Mouse (Mus musculus) lung, postnatal 14 days (tissue): ENCODE results near the gene Dnaaf3.
A peak's percentile ranks its signal among the peaks of the same experiment; 100 is the strongest.

Experiments used
- DNase-seq: peaks from one replicate; pipeline ENCODE4 v3.0.0; 2021

The Dnaaf3 gene

DNA sequence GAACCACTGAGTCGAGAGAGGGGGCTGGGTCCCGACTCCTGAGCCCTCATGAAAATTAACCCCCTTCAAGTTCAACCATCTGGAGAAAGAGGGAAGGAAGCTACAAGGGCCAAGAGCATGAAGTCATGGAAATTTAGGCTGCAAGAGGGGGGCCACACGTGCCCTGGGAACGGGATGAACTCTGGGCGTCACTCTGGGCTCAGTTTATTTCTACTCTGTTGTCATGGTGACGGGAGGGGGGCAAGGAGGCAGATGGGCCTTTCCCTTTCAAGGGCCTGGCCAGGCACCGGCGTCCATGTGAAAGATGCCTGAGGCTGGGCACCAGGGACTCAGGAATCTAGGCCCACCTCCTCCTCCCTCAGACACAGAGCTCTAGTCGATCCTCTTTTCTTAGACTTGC, 34.0 kb downstream of the Dnaaf3 start:
- peak; percentile 82 for DNase-seq

DNA sequence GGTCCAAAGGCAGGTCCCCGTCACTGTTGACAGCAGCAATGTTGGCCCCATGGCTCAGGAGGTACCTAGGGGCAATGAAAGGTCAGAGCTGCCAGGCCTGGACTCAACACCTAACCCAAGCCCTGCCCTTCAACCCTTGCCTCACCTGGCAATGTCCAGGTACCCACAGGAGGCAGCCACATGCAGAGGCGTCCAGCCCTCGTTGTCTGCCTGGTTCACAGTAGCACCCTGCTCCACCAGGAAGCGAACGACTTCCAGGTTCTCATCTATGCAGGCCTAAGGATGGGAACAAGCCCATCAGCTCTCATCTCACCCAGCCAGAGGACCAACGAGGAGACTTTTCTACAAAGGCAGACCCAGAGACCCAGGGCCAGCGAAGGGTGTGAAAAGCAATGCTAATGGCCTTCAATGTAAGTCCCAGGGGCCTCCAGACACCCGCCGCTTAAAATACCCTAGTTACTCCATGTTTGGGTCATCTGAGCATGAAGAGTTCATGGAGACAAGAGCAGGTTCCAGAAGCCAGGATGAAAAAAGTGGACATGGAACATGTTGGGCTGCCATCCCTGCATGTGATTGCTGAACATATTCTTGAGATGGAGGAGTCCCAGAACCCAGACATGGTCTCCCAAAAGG, 34.9 kb downstream of the Dnaaf3 start:
- no peak for DNase-seq

DNA sequence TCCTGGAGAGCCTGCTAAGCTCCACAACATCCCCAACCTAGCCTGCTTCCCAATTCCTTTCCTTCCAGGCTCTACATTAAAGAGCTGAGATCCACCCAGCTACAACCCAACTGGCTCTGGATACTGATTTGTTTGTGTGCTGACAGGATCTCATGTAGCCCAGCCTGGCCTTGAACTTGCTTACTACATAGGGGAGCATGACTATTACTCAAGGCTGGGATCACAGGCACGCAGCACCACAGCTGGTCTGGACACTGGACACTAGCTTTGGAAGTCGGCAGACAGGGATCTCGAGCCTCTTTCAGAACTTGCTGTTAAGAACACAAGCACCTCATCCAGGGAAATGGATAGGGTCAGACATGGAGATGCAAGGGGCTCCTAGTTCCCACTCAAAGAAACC, 35.8 kb downstream of the Dnaaf3 start:
- DNase-seq = no peak

DNA sequence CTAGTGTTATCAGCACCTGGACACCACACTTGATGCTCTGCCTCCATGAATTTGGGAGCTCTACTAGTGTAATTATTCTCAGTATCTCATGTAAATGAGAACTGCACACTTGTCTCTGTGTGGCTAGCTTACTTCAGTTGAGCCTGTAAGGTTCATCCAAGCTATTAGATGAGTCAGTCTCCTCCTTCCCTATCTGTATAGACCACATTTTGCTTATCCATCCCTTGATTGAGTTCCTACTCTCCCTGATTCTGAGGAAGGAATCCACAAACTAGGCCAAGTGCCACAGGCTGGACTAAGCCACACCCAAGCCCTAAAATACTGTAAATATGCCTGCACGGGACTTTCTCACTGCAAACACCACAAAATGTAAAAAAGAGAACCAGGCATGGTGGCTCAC, 38.3 kb downstream of the Dnaaf3 start:
- no peak for DNase-seq

DNA sequence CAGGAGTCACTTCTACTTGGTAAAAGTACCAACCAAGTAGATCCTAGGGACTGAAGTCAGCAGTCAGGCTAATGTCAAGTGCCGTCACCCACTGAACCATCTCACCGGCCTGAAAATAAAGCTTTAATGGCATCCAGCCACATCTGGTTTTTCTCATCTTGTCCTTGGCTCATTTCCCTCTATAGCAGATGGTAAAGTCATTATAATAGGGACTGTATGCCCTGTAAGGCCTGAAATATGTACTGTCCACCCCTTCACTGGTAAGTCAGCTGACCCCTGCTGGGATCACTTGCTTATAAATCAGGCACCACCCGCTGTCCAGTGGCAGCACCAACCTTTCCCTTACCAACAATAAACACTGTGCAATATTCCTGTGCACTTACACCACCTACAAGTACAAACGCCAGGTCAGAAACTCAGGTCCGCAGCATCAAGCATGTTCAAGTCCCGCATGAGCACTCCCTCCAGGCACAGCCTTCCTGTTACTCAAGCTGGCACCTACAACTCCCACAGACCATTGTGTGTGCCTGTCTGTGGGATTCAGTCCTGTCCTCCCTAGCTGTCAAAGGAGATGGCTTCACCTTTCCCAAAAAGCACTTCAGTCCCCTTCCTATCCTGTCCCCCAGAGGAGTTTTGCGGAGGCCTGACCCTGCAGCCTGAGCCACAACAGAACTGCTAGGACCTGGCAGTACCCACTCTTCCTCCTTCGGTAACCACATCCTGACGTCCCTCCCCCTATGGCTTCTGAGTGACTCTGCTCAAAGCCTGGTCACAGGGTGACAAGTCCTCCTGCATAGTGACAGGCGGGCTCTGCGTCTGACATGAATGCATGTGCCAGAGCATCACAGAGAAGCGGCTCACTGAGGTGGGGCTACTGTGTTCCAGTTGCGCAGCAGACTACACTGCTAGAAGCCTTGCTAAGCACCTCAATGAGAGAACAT, 39.7 kb downstream of the Dnaaf3 start:
- DNase-seq = no peak

DNA sequence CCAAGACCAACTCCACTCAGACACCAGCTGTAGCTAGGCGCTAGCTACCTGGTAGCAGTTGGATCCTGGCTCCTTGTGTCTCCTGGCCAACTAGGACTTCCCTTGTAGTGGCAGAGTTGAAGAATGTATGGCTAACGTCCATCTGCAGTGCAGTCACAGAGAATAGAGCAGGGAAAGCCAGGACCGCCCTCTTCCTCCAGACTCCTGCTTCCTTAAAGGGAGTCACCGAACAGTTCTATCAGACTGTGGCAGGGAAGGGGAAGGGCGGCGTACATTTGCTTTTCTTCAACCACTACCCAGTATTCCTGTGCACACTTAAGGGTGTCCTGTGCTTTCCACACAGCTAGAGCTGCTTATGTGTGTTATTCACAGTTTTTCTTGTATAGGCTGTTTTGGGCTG, 40.9 kb downstream of the Dnaaf3 start:
- peak; percentile 52 for DNase-seq

DNA sequence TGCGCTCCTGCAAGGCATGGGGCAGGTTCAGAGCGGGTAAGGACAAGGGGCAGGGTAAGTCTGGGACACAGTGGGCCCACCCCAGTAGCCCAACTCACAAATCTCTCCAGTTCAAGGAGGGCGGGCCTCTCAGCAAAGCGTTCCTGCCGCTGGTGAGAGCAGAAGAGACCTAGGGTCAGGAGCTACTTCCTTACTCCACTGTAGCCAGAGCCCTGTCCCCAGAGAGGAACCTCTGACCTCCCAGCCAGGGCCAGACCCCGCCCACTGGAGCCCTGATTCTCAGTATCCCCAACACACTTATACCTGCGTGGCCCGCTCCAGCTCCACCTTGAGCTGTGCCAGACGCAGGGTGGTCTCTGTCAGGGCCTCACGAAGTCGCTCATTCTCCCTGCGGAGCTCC, 50.0 kb downstream of the Dnaaf3 start:
- no peak for DNase-seq

DNA sequence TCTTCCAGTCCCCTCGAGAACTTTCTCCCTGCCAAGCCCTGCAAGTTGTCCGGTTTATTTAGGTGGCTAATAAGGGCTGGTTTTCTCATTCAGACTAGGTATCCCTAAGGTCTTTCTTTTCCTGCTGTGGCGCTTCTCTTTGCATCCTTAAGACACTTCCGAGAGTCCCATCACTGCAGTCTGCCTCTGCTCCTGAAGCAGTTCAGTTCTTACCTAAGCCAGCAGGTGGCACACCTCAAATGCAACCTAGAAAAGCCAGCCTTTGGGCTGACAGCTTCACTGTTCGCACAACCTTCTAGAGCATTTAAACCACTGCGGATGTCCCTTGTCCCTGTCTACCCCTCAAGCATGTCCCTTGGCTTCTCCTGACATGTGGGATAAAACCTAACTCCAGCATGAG, 52.6 kb downstream of the Dnaaf3 start:
- peak; percentile 49 for DNase-seq

DNA sequence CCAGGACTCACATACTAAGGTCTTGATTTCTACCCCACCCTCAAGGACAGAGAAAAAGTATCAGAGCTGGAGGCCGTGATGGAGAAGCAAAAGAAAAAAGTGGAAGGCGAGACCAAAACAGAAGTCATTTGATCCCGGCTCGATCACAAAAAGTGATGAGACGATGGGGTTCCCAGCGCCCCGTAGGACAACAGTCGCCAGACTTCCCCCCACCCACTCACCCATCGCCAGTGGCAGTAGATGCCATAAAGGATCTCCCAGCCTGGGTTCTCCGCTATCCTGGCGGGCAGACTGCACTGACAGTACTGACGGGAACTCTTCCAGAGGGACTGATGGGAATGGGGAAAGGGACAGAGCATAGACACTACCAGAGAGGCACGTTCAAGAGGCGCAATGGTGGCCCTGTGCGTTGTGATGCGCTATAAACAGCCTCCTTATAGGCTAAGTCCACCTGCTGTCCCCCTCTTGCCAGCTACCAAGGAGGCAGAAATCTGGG, 53.4 kb downstream of the Dnaaf3 start:
- no peak for DNase-seq

DNA sequence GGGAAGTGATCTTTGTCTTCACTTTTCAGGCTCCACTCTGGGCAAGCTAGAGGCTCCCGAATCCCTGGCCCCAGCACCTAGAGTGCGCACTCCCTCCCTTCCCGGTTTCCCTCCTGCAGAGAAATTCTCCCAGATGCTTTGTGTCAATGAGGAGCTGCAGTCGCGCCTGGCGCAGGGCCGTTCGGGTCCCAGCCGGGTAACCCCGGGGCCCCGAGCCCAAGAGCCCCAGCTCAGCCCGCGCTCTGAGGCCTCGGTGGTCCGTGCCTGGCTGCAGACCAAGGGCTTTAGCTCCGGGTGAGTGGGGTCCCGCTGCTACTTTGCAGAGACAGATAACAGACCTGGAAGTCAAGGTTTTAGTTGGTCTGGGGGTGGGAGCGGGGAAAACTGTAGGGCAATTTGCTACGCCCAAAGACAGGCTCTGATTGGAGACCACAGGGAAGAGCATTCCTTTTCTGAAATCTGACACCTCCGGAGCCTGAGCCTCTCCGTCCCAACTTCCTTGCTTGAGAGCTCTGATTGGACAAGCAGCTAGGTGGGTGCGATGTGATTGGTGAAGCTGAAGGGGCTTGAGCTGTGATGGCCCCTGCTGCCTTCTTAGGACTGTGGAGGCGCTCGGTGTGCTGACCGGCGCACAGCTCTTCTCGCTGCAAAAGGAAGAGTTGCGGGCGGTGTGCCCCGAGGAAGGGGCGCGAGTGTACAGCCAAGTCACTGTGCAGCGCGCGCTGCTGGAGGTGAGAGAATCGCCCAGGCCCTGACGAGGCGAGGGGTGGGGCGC, 54.0 kb downstream of the Dnaaf3 start:
- peak; percentile 77 for DNase-seq

DNA sequence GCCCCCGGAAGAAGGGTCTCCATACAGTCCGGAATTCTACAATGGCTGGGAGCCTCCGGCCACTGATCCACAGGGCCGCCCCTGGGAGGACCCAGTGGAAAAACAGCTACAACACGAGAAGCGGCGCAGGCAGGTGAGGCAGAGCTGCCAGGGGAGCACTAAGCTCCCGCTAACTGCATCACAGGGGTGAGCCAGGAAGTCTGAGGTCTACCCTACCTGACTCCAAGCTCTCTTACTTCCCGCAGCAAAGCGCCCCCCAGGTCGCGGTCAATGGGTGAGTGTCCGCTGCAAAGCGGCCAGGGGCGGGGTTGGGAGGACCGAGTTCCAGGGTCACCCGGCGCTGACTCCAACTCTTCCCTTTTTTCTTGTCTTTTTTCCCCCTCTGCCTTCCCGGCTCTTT, 58.3 kb downstream of the Dnaaf3 start:
- DNase-seq = no peak
